Mouse (Mus musculus) Patski (cell line): ENCODE results near the gene Htra3. TPM values are rescaled to one million over a fixed set of nuclear protein-coding genes. Genes with fewer than 3 reads are reported as not detected.

Source experiments
- ATAC-seq: fragments of 100-300 bp; one replicate; pipeline ENCODE4 v1.8.0; 2021
- CTCF ChIA-PET: fragments of 350-600 bp; sonication (Branson Sonifier 250); formaldehyde crosslinking; loops from one replicate; lab custom pipeline; 2022; ENCODE audit warnings: inconsistent platforms; lab: Charles Lee
- POLR2A ChIA-PET: fragments of 350-600 bp; sonication (Branson Sonifier 250); formaldehyde crosslinking; loops from one replicate; lab custom pipeline; 2022; ENCODE audit warnings: antibody characterized with exemption, inconsistent platforms; lab: Charles Lee
- DNase-seq: peaks from one replicate; pipeline ENCODE4 v3.0.0-alpha.2; 2011; ENCODE audit warnings: low read depth, low spot score
- H3K27me3 ChIP-seq: fragments of 371-371 bp; one replicate; pipeline ENCODE4 v1.5.1; 2021
- CTCF ChIP-seq: fragments of 100-300 bp; IDR thresholded peaks from one replicate; pipeline ENCODE4 v1.5.1; 2021
- in situ Hi-C: fragments of 300-500 bp; cut with MboI; formaldehyde crosslinking; loops from 3 replicates; pipeline ENCODE4 v1.11.1; 2018; ENCODE audit warnings: low pct_unique_long_range_greater_than_20kb, mixed read lengths
- polyA plus RNA-seq: library from polyadenylated mRNA; unstranded; gene quantifications from one replicate; pipeline ENCODE4 v1.2.3, GENCODE M21; 2021

The Htra3 gene
- 0.36 TPM for polyA plus RNA-seq

GRCm38 (mm10) chr5:35679256-35680155, at the start of gene Htra3:
Gene Htra3, minus strand, starts transcription at chr5:35679782.
- no peak for TF ChIP-seq CTCF
- POLR2A ChIA-PET: no interaction called here
- DNase-seq: no peak
- CTCF ChIA-PET: interaction anchor here (1.0 to 7.8 kb wide), 8 partner anchors 22 to 90 kb away, joined by 3 to 103 read pairs (median 7); no protein-coding TSS in a partner anchor
- no peaks in the 10 kb centered on the region for H3K27me3 ChIP-seq
- in situ Hi-C loops: no loop called here
- ATAC-seq: no peak

GRCm38 (mm10) chr5:35728957-35729460, 49.4 kb upstream of the Htra3 start:
- no peaks in the 10 kb centered on the region for H3K27me3 ChIP-seq
- in situ Hi-C loops: no loop called here
- POLR2A ChIA-PET: interaction anchor here (0.6 to 1.0 kb wide), 3 partner anchors 72 to 647 kb away, joined by 3 to 4 read pairs (median 3); no protein-coding TSS in a partner anchor
- ATAC-seq: peak; percentile 83
- CTCF ChIA-PET: interaction anchor here (0.9 to 1.6 kb wide), 4 partner anchors 17 to 29 kb away, joined by 3 to 7 read pairs (median 6); partner anchors contain the start of gene Ablim2
- TF ChIP-seq CTCF: no peak
- peak; percentile 81 for DNase-seq

- no peak for TF ChIP-seq CTCF
- DNase-seq (no peak), ATAC-seq (peak; percentile 13)
- H3K27me3 ChIP-seq: no peaks in the 10 kb centered on the region
- ChIA-PET CTCF (interaction anchor here (0.9 to 1.4 kb wide), 3 partner anchors 18 to 27 kb away, joined by 3 to 7 read pairs (median 6); no protein-coding TSS in a partner anchor), POLR2A (interaction anchor here (1.0 kb wide), 2 partner anchors 72 to 151 kb away, joined by 3 to 4 read pairs; no protein-coding TSS in a partner anchor)
- in situ Hi-C loops: no loop called here
Observed at GRCm38 (mm10) chr5:35728344-35728956, 48.9 kb upstream of the Htra3 start.

- H3K27me3 ChIP-seq: no peaks in the 10 kb centered on the region
- ChIA-PET CTCF (interaction anchor here (1.2 kb wide), 1 partner anchor 13 kb away, joined by 4 read pairs; no protein-coding TSS in a partner anchor), POLR2A (no interaction called here)
- in situ Hi-C loops: no loop called here
- no peak for TF ChIP-seq CTCF
- no peak for DNase-seq
- no peak for ATAC-seq
Observed at GRCm38 (mm10) chr5:35727447-35727846, 47.9 kb upstream of the Htra3 start.

GRCm38 (mm10) chr5:35725840-35726239, 46.3 kb upstream of the Htra3 start:
- no peak for ATAC-seq
- in situ Hi-C loops: no loop called here
- DNase-seq: no peak
- ChIA-PET CTCF (interaction anchor here (1.5 kb wide), 1 partner anchor 23 kb away, joined by 3 read pairs; no protein-coding TSS in a partner anchor), POLR2A (no interaction called here)
- H3K27me3 ChIP-seq: no peaks in the 10 kb centered on the region
- no peak for TF ChIP-seq CTCF

- ATAC-seq (no peak), DNase-seq (no peak)
- H3K27me3 ChIP-seq: no peaks in the 10 kb centered on the region
- POLR2A ChIA-PET: no interaction called here
- CTCF ChIA-PET: interaction anchor here (1.0 to 1.2 kb wide), 2 partner anchors 10 to 23 kb away, joined by 3 read pairs; no protein-coding TSS in a partner anchor
- in situ Hi-C loops: no loop called here
- no peak for TF ChIP-seq CTCF
Observed at GRCm38 (mm10) chr5:35723900-35724299, 44.3 kb upstream of the Htra3 start.

- ATAC-seq: no peak
- no peaks in the 10 kb centered on the region for H3K27me3 ChIP-seq
- POLR2A ChIA-PET: no interaction called here
- in situ Hi-C loops: no loop called here
- CTCF ChIA-PET: interaction anchor here (1.3 kb wide), 1 partner anchor 12 kb away, joined by 3 read pairs; no protein-coding TSS in a partner anchor
- no peak for DNase-seq
- TF ChIP-seq CTCF: no peak
Observed at GRCm38 (mm10) chr5:35722654-35723053, 43.1 kb upstream of the Htra3 start.

GRCm38 (mm10) chr5:35721933-35722332, 42.4 kb upstream of the Htra3 start:
- in situ Hi-C loops: no loop called here
- CTCF ChIA-PET: interaction anchor here (1.3 to 1.6 kb wide), 2 partner anchors 13 to 25 kb away, joined by 3 to 4 read pairs; no protein-coding TSS in a partner anchor
- POLR2A ChIA-PET: no interaction called here
- no peak for TF ChIP-seq CTCF
- no peak for DNase-seq
- ATAC-seq: no peak
- no peaks in the 10 kb centered on the region for H3K27me3 ChIP-seq

- no peak for TF ChIP-seq CTCF
- in situ Hi-C loops: loop anchor here (5.0 kb wide), 1 partner anchor 37 kb away; the partner anchor contains the start of gene Ablim2
- POLR2A ChIA-PET: interaction anchor here (0.7 kb wide), 1 partner anchor 14 kb away, joined by 3 read pairs; no protein-coding TSS in a partner anchor
- ATAC-seq (no peak), DNase-seq (no peak)
- CTCF ChIA-PET: interaction anchor here (0.9 to 3.4 kb wide), 3 partner anchors 10 to 124 kb away, joined by 3 to 17 read pairs (median 8); no protein-coding TSS in a partner anchor
- H3K27me3 ChIP-seq: no peaks in the 10 kb centered on the region
Observed at GRCm38 (mm10) chr5:35719880-35720279, 40.3 kb upstream of the Htra3 start.

GRCm38 (mm10) chr5:35719343-35719742, 39.8 kb upstream of the Htra3 start:
- no peak for ATAC-seq
- no peaks in the 10 kb centered on the region for H3K27me3 ChIP-seq
- TF ChIP-seq CTCF: no peak
- POLR2A ChIA-PET: no interaction called here
- DNase-seq: no peak
- in situ Hi-C loops: loop anchor here (5.0 kb wide), 1 partner anchor 38 kb away; the partner anchor contains the start of gene Ablim2
- CTCF ChIA-PET: interaction anchor here (0.9 to 3.4 kb wide), 4 partner anchors 9 to 123 kb away, joined by 3 to 17 read pairs (median 6); no protein-coding TSS in a partner anchor
